Mouse (Mus musculus) neural tube, embryonic 11.5 days (tissue): ENCODE results near the gene Foxi1. TPM values are rescaled to one million over a fixed set of nuclear protein-coding genes. Genes with fewer than 3 reads are reported as not detected.

Experiments used
- ATAC-seq: fragments of 200-750 bp; cut with Nextera tagmentation; 2 replicates; pipeline ENCODE4 v1.8.0; 2017; ENCODE audit warnings: moderate number of reproducible peaks, mild to moderate bottlenecking, moderate TSS enrichment, moderate library complexity; ENCODE audit not compliant: insufficient read depth, low FRiP score, low TSS enrichment
- DNase-seq: peaks from one replicate; pipeline ENCODE4 v3.0.0-alpha.2; 2015; ENCODE audit warnings: low spot score
- H3K27ac ChIP-seq: fragments of 300-500 bp; sonication (generic); 2 replicates; pipeline ENCODE4 v1.5.1; 2014; ENCODE audit warnings: low read depth, mild to moderate bottlenecking, low read length
- H3K27me3 ChIP-seq: fragments of 300-500 bp; sonication (generic); 2 replicates; pipeline ENCODE4 v1.6.1; 2014; ENCODE audit warnings: mild to moderate bottlenecking, low read length, mixed read lengths; ENCODE audit not compliant: control insufficient read depth, insufficient read depth
- H3K36me3 ChIP-seq: fragments of 300-500 bp; sonication (generic); 2 replicates; pipeline ENCODE4 v1.6.1; 2014; ENCODE audit warnings: mild to moderate bottlenecking, low read length, moderate library complexity, mixed read lengths; ENCODE audit not compliant: control insufficient read depth, insufficient read depth
- H3K4me1 ChIP-seq: fragments of 300-500 bp; sonication (generic); 2 replicates; pipeline ENCODE4 v1.6.1; 2014; ENCODE audit warnings: low read length, mixed read lengths; ENCODE audit not compliant: control insufficient read depth, insufficient read depth
- H3K4me2 ChIP-seq: fragments of 300-500 bp; sonication (generic); 2 replicates; pipeline ENCODE4 v1.6.1; 2014; ENCODE audit warnings: low read depth, mild to moderate bottlenecking, moderate library complexity
- H3K4me3 ChIP-seq: fragments of 300-500 bp; sonication (generic); 2 replicates; pipeline ENCODE4 v1.5.1; 2014; ENCODE audit warnings: low read depth, low read length
- H3K9ac ChIP-seq: fragments of 300-500 bp; sonication (generic); 2 replicates; pipeline ENCODE4 v1.6.1; 2014; ENCODE audit warnings: mild to moderate bottlenecking, low read length
- H3K9me3 ChIP-seq: fragments of 300-500 bp; sonication (generic); 2 replicates; pipeline ENCODE4 v1.6.1; 2016; ENCODE audit warnings: low read length; ENCODE audit not compliant: control insufficient read depth
- WGBS: fragments of 180-500 bp; shearing (Covaris S2); extraction: QIAGEN DNeasy Blood & Tissue Kit; methylation state at CpG from one replicate; pipeline ENCODE4 v1.1.7; 2014; 5-methylcytosine and 5-hydroxymethylcytosine counted together
- polyA plus RNA-seq: library from polyadenylated mRNA; unstranded; fragments of >200 nt; fragmentation: Nextera tagmentation; extraction: Ambion mirVana; gene quantifications from 2 replicates; pipeline ENCODE4 v1.2.1, GENCODE M21; 2014

Foxi1 gene
- polyA plus RNA-seq, 1 experiment from 2014 or later, result not detected

- whole genome bisulfite sequencing, result 21% methylated on average over 5 of the region's 5 CpGs
Observed at GRCm38 (mm10) chr11:34212853-34213252, 5.0 kb upstream of the Foxi1 start.

GRCm38 (mm10) chr11:34202769-34203168 lies 5.1 kb downstream of the Foxi1 start:
- ATAC-seq, result no peak
- Histone ChIP-seq H3K9me3 (no peaks in the 10 kb centered on the region), H3K4me3 (no peak overlapping the region), H3K9ac (no peak overlapping the region), H3K27me3 (no peaks in the 10 kb centered on the region), H3K4me1 (no peaks in the 10 kb centered on the region), H3K36me3 (no peaks in the 10 kb centered on the region), H3K27ac (no peak overlapping the region), H3K4me2 (no peak overlapping the region)
- WGBS, result 70% methylated on average over 1 of the region's 1 CpGs
- no peak for DNase-seq

More at GRCm38 (mm10) chr11:34212853-34213252, 5.0 kb upstream of the Foxi1 start:
- Histone ChIP-seq H3K9ac (no peak overlapping the region), H3K4me2 (no peak overlapping the region), H3K27ac (no peak overlapping the region), H3K9me3 (no peaks in the 10 kb centered on the region), H3K4me3 (no peak overlapping the region), H3K4me1 (no peaks in the 10 kb centered on the region), H3K36me3 (no peaks in the 10 kb centered on the region), H3K27me3 (no peaks in the 10 kb centered on the region)
- DNase-seq (peak; percentile 68), ATAC-seq (no peak)

GRCm38 (mm10) chr11:34195142-34195541 lies 12.7 kb downstream of the Foxi1 start:
- Histone ChIP-seq H3K9ac (no peak overlapping the region), H3K9me3 (no peaks in the 10 kb centered on the region), H3K27ac (no peak overlapping the region), H3K4me3 (no peak overlapping the region), H3K4me1 (no peaks in the 10 kb centered on the region), H3K27me3 (no peaks in the 10 kb centered on the region), H3K4me2 (no peak overlapping the region), H3K36me3 (no peaks in the 10 kb centered on the region)
- WGBS, result 83% methylated on average over 3 of the region's 3 CpGs
- ATAC-seq, result no peak
- DNase-seq, result no peak

DNA sequence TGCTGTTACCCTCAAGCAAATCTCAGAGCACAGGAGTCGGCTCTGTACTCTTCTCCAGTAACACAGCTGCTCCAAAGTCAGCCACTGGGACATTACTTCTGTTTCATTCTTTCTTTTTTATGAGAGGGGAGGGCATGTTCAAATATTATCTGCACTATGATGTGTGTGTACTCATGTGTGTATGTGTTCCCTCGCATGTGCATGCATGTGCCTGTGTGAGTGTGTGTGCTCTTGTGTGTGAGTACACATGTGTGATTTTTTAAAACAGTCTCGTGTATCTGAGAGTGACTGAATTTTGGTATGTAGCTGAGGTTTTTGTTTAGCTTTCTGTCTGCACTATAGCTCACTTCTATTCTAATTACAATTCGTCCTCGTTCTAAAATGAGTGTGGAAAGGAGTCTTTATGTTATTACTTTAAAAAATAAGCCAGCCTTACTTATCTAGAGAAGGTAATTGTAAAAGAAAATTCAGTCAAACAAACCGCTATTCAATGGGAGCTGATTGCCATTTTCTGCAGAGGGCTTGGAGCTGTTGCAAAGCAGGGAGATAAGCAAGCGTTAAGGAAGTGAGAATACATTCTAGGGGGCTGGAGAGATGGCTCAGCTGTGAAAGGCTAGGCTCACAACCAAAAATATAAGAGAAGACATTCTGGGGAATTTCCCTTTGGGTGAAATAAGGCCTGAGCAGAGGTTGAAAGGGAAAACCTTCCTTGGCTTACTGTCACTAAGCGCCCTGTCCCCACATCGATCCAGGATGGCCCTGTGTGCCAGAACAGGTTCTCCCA lies 13.5 kb downstream of the Foxi1 start:
- no peaks in the 10 kb centered on the region for H3K4me1 ChIP-seq
- no peaks in the 10 kb centered on the region for H3K36me3 ChIP-seq
- DNase-seq (no peak), ATAC-seq (no peak)
- WGBS, result 77% methylated on average over 9 of the region's 9 CpGs
- no peak overlapping the region for H3K9ac ChIP-seq
- no peak overlapping the region for H3K27ac ChIP-seq
- no peak overlapping the region for H3K4me2 ChIP-seq
- no peaks in the 10 kb centered on the region for H3K9me3 ChIP-seq
- no peaks in the 10 kb centered on the region for H3K27me3 ChIP-seq
- no peak overlapping the region for H3K4me3 ChIP-seq

DNA sequence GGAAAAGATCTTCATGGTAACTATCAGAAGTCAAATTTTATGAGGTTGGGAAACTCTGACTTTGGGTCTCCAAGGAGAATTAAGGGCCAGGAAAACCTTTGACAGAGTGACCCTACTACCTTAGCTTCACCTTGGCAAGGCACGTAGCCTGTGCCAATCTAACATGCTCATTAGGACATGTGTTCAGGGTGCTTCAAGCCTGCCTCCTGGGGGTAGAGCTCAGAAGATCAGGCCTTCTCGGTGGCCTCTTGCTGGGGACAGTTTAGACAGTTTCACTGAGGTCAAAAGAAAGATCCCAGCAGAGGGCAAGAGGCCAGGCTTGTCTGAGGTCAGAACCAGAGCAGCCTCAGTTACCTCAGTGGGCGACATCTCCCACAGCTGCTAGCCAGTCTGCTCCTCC lies 14.2 kb downstream of the Foxi1 start:
- H3K9me3 ChIP-seq, result no peaks in the 10 kb centered on the region
- no peaks in the 10 kb centered on the region for H3K36me3 ChIP-seq
- DNase-seq (no peak), ATAC-seq (no peak)
- WGBS, result 35% methylated on average over 3 of the region's 3 CpGs
- H3K27ac ChIP-seq, result no peak overlapping the region
- H3K4me2 ChIP-seq, result no peak overlapping the region
- no peaks in the 10 kb centered on the region for H3K27me3 ChIP-seq
- H3K4me1 ChIP-seq, result no peaks in the 10 kb centered on the region
- H3K4me3 ChIP-seq, result no peak overlapping the region
- no peak overlapping the region for H3K9ac ChIP-seq

GRCm38 (mm10) chr11:34184266-34184665 lies 23.6 kb downstream of the Foxi1 start:
- DNase-seq (no peak), ATAC-seq (no peak)
- Histone ChIP-seq H3K36me3 (no peaks in the 10 kb centered on the region), H3K9ac (no peak overlapping the region), H3K4me3 (no peak overlapping the region), H3K9me3 (no peaks in the 10 kb centered on the region), H3K4me1 (no peaks in the 10 kb centered on the region), H3K4me2 (no peak overlapping the region), H3K27ac (no peak overlapping the region), H3K27me3 (no peaks in the 10 kb centered on the region)
- WGBS, result 74% methylated on average over 2 of the region's 2 CpGs

- Histone ChIP-seq H3K27me3 (no peaks in the 10 kb centered on the region), H3K4me3 (no peak overlapping the region), H3K4me2 (no peak overlapping the region), H3K27ac (no peak overlapping the region), H3K4me1 (no peaks in the 10 kb centered on the region), H3K9me3 (no peaks in the 10 kb centered on the region), H3K9ac (no peak overlapping the region), H3K36me3 (no peaks in the 10 kb centered on the region)
- ATAC-seq, result no peak
- DNase-seq, result peak; percentile 16
- WGBS, result 58% methylated on average over 8 of the region's 8 CpGs
Observed at GRCm38 (mm10) chr11:34181214-34182117, 26.4 kb downstream of the Foxi1 start.

DNA sequence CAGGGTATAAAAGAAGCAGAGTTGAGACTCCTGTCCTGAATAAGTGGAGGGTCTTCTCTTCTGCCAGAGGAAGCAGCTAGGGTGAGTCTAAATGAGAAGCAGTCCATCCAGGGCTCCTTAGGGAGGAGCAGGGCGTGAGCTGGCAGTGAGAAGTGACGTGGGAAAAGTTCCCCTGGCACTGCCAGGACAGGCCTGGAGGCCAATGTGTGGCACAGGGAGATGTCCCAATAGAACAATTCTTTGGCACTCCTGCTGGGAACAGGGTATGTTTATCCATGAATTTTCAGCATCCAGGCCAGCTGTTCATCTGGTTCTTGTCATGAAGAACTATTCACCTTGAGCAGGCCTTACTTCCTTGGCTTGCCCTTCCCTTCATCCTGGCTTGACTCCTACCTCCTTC lies 29.1 kb downstream of the Foxi1 start:
- H3K36me3 ChIP-seq, result no peaks in the 10 kb centered on the region
- H3K27me3 ChIP-seq, result no peaks in the 10 kb centered on the region
- H3K27ac ChIP-seq, result no peak overlapping the region
- no peak for DNase-seq
- WGBS, result 94% methylated on average over 2 of the region's 2 CpGs
- H3K4me2 ChIP-seq, result no peak overlapping the region
- H3K4me3 ChIP-seq, result no peak overlapping the region
- H3K4me1 ChIP-seq, result no peaks in the 10 kb centered on the region
- no peak for ATAC-seq
- H3K9ac ChIP-seq, result no peak overlapping the region
- no peaks in the 10 kb centered on the region for H3K9me3 ChIP-seq
